Mouse (Mus musculus) megakaryocyte, adult 5-6 weeks (primary cell): ENCODE results near the gene Cacnb3. TPM values are rescaled to one million over a fixed set of nuclear protein-coding genes. Genes with fewer than 3 reads are reported as not detected.

Experiments
- ATAC-seq: 2 replicates; pipeline ENCODE4 v1.8.0; 2016; ENCODE audit warnings: mild to moderate bottlenecking, inconsistent platforms; ENCODE audit not compliant: poor library complexity, severe bottlenecking
- total RNA-seq, 2 experiments: library from RNA; stranded (forward) in 1 of 2; stranded (reverse) in 1 of 2; fragments of 153-499, 151-499 nt in 1 of 2; fragments of 221-1000, 200-1000 nt in 1 of 2; gene quantifications; 2 replicates each; pipeline versions ENCODE4 v1.2.3 to v1.2.4; 2015 to 2017

Gene Cacnb3
- total RNA-seq, 2 experiments from 2014 or later: 0.04 to 0.11 TPM

DNA sequence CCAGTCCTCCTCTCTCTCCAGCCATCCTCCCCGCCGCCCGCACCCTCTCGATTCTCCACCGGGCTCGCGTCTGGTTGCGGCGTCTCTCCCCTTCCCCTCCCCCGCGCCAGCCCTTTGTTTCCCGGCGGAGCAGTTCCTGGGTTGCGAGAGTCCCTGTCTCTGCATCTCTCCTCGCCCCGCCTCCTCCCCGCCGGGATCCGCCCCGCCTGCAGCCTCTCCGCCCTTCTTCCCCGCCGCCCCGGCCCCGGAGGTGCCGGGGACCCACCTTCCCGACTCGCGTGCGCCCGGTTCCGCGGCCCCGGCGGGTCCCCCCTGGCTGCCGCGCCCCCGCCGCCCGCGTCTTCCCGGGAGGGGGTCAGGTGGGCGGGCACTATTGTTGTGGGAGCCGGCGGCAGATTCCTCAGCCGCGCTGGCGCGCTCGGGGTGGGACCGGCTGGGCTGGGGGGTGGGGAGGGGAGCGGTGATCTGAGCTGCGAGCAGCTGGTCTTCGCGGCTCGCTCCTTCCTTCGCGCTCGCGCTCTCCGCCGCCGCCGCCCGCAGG is 4.0 kb downstream of the Cacnb3 start:
- peak; percentile 58 for ATAC-seq

DNA sequence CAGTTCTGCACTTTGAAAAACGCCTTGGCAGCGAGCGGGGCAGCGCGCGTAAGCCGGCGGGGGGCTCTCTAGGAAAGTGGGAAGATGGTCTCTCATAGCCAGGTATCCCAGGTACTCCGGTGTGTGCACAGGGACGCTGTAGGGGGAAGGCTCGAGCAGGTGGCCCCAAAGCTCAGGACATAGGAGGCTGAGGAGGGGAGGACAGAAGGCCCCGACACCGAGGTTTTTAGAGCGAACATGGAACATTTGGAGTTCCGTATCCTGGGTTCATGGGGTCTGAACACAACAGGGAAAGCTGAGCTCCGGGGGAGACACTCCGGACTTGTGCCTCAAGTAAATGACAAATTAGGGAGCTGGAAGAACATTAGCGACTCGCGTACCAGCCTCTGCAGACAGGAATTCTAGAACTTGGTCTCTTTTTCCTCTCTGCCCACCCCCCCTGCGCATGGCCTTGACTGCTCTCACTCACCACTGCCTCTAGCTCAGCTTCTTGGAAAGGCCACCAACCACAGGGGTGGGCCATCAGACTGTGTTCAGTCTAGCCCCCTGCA is 4.7 kb downstream of the Cacnb3 start:
- ATAC-seq: no peak

DNA sequence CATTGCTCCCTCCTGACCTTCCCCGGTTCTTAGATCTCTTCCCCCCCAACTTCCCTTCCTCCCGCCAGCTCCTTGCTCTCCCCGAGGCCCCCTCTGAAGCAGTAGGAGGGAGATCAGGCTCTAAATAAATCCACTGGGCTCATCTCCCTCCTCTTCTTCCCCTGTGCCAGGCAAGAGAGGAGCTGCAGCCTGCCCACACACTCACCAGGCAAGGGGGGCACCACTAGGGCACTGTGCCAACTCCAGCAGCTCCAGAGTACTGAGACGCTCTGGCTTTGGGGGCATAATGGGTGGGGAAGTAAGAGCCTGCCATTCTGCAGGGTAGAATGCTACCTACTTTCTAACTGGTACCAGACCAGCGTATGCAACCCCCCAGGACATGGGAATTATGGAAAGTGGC is 5.9 kb downstream of the Cacnb3 start:
- ATAC-seq: no peak

DNA sequence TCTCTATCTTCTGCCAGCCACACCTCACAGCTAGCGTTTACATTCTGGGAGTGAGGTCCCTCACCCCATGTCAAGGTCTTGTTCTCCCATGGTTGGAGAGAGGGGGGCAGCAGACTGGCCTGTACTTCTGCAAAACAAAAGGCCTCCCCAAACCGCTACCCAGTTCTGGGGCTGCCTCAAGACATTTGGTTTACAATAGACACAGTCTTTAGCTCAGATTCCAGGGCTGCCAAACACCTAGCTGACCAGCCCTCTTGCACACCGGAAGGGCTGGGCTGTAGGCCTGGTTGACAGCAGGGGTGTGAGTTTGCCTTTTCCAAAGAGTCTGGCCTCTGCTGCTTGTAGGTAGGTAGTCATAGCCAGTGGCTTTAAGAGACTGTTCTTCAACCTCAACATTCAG is 6.5 kb downstream of the Cacnb3 start:
- ATAC-seq: no peak

DNA sequence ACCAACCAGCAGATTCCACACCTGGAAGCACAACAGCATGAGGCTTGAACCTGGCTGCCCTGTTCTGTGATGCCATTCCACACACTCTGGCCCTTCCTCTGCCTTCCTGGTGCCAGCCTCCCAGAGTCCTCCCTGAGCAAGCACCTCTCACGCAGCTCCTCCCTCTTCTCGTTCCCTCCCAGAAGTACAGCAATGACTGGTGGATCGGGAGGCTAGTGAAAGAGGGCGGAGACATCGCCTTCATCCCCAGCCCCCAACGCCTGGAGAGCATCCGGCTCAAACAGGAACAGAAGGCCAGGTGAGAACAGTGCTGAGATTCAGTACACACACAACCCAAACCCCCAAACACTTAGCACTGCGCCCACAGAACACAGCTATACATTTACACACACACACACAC is 9.5 kb downstream of the Cacnb3 start:
- ATAC-seq: no peak

GRCm38 (mm10) chr15:98644406-98644805 is 13.8 kb downstream of the Cacnb3 start:
- ATAC-seq: no peak

GRCm38 (mm10) chr15:98645057-98646026 is 14.7 kb downstream of the Cacnb3 start:
- ATAC-seq: no peak

DNA sequence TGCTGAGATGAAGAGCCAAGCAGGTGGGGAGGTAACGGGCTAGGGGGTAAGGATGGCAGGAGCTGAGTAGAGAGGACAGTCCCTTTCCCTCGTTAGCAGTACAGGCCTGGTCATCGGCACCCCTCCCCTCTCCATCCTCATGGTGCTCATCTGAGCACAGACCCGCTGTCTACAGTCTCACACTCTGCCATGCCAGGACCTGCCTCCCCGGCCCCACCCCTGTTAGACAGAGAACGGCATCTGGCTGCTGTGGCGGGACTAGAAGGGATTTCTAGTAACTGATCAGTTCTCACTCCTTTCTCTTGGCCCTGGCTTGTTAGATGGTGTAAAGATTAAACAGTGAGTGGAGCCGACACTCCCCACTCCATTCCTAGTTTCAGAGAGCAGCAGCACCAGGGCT is 16.1 kb downstream of the Cacnb3 start:
- ATAC-seq: no peak

DNA sequence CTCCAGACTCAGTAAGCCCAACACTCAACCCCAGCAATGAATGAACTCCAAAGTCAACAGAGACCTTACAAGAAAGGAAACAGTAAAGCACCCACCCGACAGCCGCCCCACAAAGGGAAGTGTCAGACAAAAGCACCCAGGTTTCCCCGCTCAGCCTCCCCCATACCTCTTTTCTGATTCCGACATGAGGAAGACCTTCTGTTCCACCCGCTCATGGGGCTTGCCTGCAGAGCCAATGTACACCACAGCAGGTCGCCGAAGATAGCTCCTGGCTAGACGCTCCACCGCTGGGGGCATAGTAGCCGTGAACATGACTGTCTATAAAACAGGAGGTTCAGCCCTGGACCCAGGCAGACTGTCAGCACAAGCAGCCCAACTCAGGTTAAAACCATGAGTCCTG is 16.7 kb downstream of the Cacnb3 start:
- no peak for ATAC-seq

- no peak for ATAC-seq
Measured at GRCm38 (mm10) chr15:98648071-98648470, 17.4 kb downstream of the Cacnb3 start.

- no peak for ATAC-seq
Measured at GRCm38 (mm10) chr15:98651431-98651830, 20.8 kb downstream of the Cacnb3 start.

- ATAC-seq: no peak
Measured at GRCm38 (mm10) chr15:98652174-98652573, 21.5 kb downstream of the Cacnb3 start.

GRCm38 (mm10) chr15:98656982-98657751 is 26.5 kb downstream of the Cacnb3 start:
- no peak for ATAC-seq

GRCm38 (mm10) chr15:98662198-98662566 is 31.5 kb downstream of the Cacnb3 start:
- ATAC-seq: peak; percentile 59

DNA sequence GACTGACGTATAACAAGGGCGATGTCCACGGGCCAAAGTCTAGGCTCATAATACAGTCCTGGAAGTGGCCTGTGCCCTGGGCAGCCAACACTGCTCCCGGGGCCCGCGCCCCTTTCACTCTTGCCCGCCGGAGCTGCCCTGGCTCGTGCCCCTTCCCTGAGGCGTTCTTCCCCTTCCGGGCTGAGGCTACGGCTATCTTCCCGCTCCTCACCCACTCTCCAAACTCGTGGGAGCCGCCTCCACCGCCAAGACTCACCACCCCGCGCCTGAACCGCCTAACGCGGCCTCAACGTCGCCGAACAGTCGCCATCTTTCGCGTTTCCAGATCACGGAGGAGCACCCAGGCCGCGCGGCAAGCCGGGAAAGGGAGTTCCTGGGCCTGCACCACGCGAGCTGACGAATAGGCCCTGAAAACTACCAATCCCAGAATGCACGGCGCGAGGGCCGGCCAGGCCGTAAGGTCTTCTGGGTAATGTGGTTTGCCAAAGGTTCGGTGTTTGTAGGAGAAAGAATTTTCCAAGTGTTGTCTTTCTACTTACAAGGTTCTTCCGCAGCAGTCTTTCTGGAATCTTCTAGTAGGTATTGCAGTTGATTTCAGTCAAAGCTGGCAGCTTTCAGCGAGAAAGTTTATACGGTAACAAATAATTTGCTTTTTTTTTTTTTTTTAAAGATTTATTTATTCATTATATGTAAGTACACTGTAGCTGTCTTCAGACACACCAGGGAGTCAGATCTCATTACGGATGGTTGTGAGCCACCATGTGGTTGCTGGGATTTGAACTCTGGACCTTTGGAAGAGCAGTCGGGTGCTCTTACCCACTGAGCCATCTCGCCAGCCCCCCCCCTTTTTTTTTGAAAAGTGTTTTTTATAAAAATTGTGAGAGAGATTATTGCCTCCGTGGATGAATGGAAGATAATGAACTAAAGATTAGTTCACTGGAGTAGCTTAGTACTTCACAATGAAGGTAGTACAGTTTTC is 32.2 kb downstream of the Cacnb3 start, which contains the start of gene Ddx23:
Gene Ddx23 (minus strand): TSS at position 328 of the 979 bp plus-strand sequence.
- ATAC-seq: peak; percentile 99

DNA sequence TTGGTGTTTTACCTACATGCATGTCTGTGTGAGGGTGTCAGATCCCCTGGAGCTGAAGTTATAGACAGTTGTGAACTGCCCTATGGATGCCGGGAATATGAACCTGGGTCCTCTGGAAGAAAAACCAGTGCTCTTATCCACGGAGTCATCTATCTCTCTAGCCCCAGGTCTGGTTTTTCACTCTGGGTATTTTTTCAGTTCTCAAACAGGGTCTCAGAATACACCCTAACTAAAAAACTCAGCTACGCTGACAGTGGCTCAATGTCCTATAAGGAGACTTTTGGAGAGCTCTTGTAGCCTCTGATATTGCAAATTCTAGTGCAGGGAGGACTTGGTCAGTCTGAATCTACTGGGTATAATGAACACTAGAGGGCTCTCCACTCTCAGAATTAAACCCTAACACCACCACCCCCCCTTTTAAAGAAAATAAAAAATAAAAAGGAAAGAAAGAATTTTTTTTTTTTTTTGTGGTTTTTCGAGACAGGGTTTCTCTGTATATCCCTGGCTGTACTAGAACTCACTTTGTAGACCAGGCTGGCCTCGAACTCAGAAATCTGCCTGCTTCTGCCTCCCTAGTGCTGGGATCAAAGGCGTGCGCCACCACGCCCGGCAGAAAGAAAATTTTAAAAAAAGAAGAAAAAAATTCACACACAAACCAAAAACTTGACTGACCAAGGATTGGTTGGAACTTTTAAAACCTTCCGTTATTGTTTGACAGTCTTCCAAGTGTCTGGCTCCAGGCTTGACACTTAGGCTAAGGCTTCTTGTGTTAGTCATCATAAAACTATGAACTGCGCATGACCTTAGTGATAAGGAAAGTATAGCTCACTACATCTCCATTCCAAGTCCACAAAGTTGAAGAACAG is 33.6 kb downstream of the Cacnb3 start:
- no peak for ATAC-seq

- ATAC-seq: peak; percentile 33; the same call in 1 of the 2 replicates
Measured at GRCm38 (mm10) chr15:98672592-98672991, 42.0 kb downstream of the Cacnb3 start.

GRCm38 (mm10) chr15:98673732-98674131 is 43.1 kb downstream of the Cacnb3 start:
- ATAC-seq: no peak
